Comparison of ENCODE assay signal across 11 mouse cellular contexts in genomic region chr11:116418841-116419462, GRCm38 (mm10). TPM values are rescaled to one million over a fixed set of nuclear protein-coding genes. Genes with fewer than 3 reads are reported as not detected.
DNase-seq lines count a peak whose midpoint lies in the region; ATAC-seq and TF ChIP-seq lines count a peak whose summit lies in the region.
"Had no signal": no experiment of that assay in that cellular context is flagged by ENCODE, and none has a peak within 500 bp of the region (broad histone marks: within the 10 kb centered on the region; RNA-seq: fewer than 3 reads in every experiment).

No protein-coding gene starts in this region.

- H3K4me2 ChIP-seq in hindbrain, embryonic 13.5 days = no peak overlapping the region
- H3K4me2 ChIP-seq in neural tube, embryonic 13.5 days = no peak overlapping the region
- H3K4me2 ChIP-seq in neural tube, embryonic 15.5 days = no peak overlapping the region
- no peak overlapping the region for H3K4me2 ChIP-seq in embryonic facial prominence, embryonic 11.5 days (ENCODE audit: low read depth, low read length)
- H3K4me2 ChIP-seq in myocyte (ENCODE audit: low read depth) = peak overlapping the region; percentile 28
- H3K4me2 ChIP-seq: liver, embryonic 13.5 days had no signal

- no peaks in the 10 kb centered on the region for H3K9me3 ChIP-seq in hindbrain, embryonic 10.5 days
- no peaks in the 10 kb centered on the region for H3K9me3 ChIP-seq in hindbrain, embryonic 13.5 days
- no peaks in the 10 kb centered on the region for H3K9me3 ChIP-seq in neural tube, embryonic 13.5 days
- H3K9me3 ChIP-seq in neural tube, embryonic 15.5 days (replicated peaks) = no peaks in the 10 kb centered on the region
- H3K9me3 ChIP-seq in embryonic facial prominence, embryonic 11.5 days (replicated peaks; ENCODE audit: control insufficient read depth, low read length) = no peaks in the 10 kb centered on the region
- H3K9me3 ChIP-seq: liver, embryonic 13.5 days had no signal

- H3K79me2 ChIP-seq in myocyte (ENCODE audit: control insufficient read depth, insufficient read depth) = no peaks in the 10 kb centered on the region

- H3K36me3 ChIP-seq in hindbrain, embryonic 10.5 days = no peaks in the 10 kb centered on the region
- H3K36me3 ChIP-seq in hindbrain, embryonic 13.5 days = no peaks in the 10 kb centered on the region
- H3K36me3 ChIP-seq in neural tube, embryonic 13.5 days = no peaks in the 10 kb centered on the region
- no peaks in the 10 kb centered on the region for H3K36me3 ChIP-seq in neural tube, embryonic 15.5 days
- no peaks in the 10 kb centered on the region for H3K36me3 ChIP-seq in embryonic facial prominence, embryonic 11.5 days (replicated peaks; ENCODE audit: control insufficient read depth, insufficient read depth, low read depth, low read length)
- H3K36me3 ChIP-seq in myocyte (ENCODE audit: control insufficient read depth, insufficient read depth) = no peaks in the 10 kb centered on the region
- H3K36me3 ChIP-seq: liver, embryonic 13.5 days had no signal

- ATAC-seq in hindbrain, embryonic 13.5 days (ENCODE audit: low FRiP score) = no peak
- ATAC-seq in neural tube, embryonic 13.5 days (ENCODE audit: low read depth) = no peak
- no peak for ATAC-seq in neural tube, embryonic 15.5 days (ENCODE audit: low FRiP score)
- ATAC-seq in embryonic facial prominence, embryonic 11.5 days (replicated peaks; ENCODE audit: insufficient number of reproducible peaks, low FRiP score, low TSS enrichment, low read depth) = no peak

- no peak overlapping the region for H3K9ac ChIP-seq in hindbrain, embryonic 13.5 days
- H3K9ac ChIP-seq in neural tube, embryonic 13.5 days = no peak overlapping the region
- H3K9ac ChIP-seq in neural tube, embryonic 15.5 days (replicated peaks) = no peak overlapping the region
- no peak overlapping the region for H3K9ac ChIP-seq in embryonic facial prominence, embryonic 11.5 days (replicated peaks; ENCODE audit: low read length)
- H3K9ac ChIP-seq: liver, embryonic 13.5 days had no signal

- no peak for DNase-seq in hindbrain, embryonic 10.5 days (ENCODE audit: low spot score)
- DNase-seq in embryonic facial prominence, embryonic 11.5 days (ENCODE audit: low spot score) = no peak
- DNase-seq in right cerebral cortex, adult 2 months (ENCODE audit: low spot score in 2 of 2) = no peak
- no peak for DNase-seq in adipocyte (ENCODE audit: low spot score)
- DNase-seq: adrenal gland, postnatal 36 days; kidney, adult 18-20 months; liver, embryonic 13.5 days had no signal

- peaks cover 33% of the 10 kb centered on the region for H3K4me1 ChIP-seq in hindbrain, embryonic 10.5 days (replicated peaks)
- no peaks in the 10 kb centered on the region for H3K4me1 ChIP-seq in hindbrain, embryonic 13.5 days (replicated peaks)
- no peaks in the 10 kb centered on the region for H3K4me1 ChIP-seq in neural tube, embryonic 13.5 days (replicated peaks)
- H3K4me1 ChIP-seq in neural tube, embryonic 15.5 days = no peaks in the 10 kb centered on the region
- no peaks in the 10 kb centered on the region for H3K4me1 ChIP-seq in embryonic facial prominence, embryonic 11.5 days (ENCODE audit: control insufficient read depth, insufficient read depth, low read length)

- H3K27ac ChIP-seq in hindbrain, embryonic 10.5 days = peak overlapping the region; percentile 77
- H3K27ac ChIP-seq in hindbrain, embryonic 13.5 days = no peak overlapping the region
- 0 out of 2 replicates have a peak overlapping the region, but pooled peaks have one; percentile 28 for H3K27ac ChIP-seq in neural tube, embryonic 13.5 days (replicated peaks)
- no peak overlapping the region for H3K27ac ChIP-seq in neural tube, embryonic 15.5 days (replicated peaks)
- H3K27ac ChIP-seq in embryonic facial prominence, embryonic 11.5 days (replicated peaks; ENCODE audit: low read depth, low read length) = peak overlapping the region; percentile 70
- H3K27ac ChIP-seq: liver, embryonic 13.5 days had no signal

- H3K27me3 ChIP-seq in hindbrain, embryonic 10.5 days (ENCODE audit: insufficient read depth, poor library complexity, severe bottlenecking) = peaks cover 9% of the 10 kb centered on the region
- H3K27me3 ChIP-seq in hindbrain, embryonic 13.5 days = no peaks in the 10 kb centered on the region
- no peaks in the 10 kb centered on the region for H3K27me3 ChIP-seq in neural tube, embryonic 13.5 days
- no peaks in the 10 kb centered on the region for H3K27me3 ChIP-seq in neural tube, embryonic 15.5 days (replicated peaks)
- H3K27me3 ChIP-seq in embryonic facial prominence, embryonic 11.5 days (ENCODE audit: control insufficient read depth, insufficient read depth, low read length) = no peaks in the 10 kb centered on the region
- H3K27me3 ChIP-seq in myocyte (ENCODE audit: control insufficient read depth, insufficient read depth, insufficient read length) = no peaks in the 10 kb centered on the region

- H3K4me3 ChIP-seq in hindbrain, embryonic 10.5 days = no peak overlapping the region
- H3K4me3 ChIP-seq in hindbrain, embryonic 13.5 days = no peak overlapping the region
- H3K4me3 ChIP-seq in neural tube, embryonic 13.5 days = no peak overlapping the region
- H3K4me3 ChIP-seq in neural tube, embryonic 15.5 days (replicated peaks) = no peak overlapping the region
- no peak overlapping the region for H3K4me3 ChIP-seq in embryonic facial prominence, embryonic 11.5 days (ENCODE audit: low read depth, low read length)
- no peak overlapping the region for H3K4me3 ChIP-seq in myocyte
- H3K4me3 ChIP-seq: liver, embryonic 13.5 days had no signal

- 79% methylated on average over 6 of the region's 6 CpGs for WGBS in hindbrain, embryonic 10.5 days
- WGBS in hindbrain, embryonic 13.5 days = 76% methylated on average over 6 of the region's 6 CpGs
- WGBS in neural tube, embryonic 13.5 days = 76% methylated on average over 6 of the region's 6 CpGs
- WGBS in neural tube, embryonic 15.5 days = 89% methylated on average over 6 of the region's 6 CpGs
- WGBS in embryonic facial prominence, embryonic 11.5 days = 62% methylated on average over 6 of the region's 6 CpGs

- no peak overlapping the region for H3ac ChIP-seq in myocyte (ENCODE audit: control insufficient read depth, insufficient read length)

- TF ChIP-seq POLR2A in myocyte (IDR thresholded peaks at IDR 0.05; ENCODE audit: insufficient read length, low read depth) = no peak

TF ChIP-seq in myocyte, 11 proteins besides CTCF, POLR2A, EP300 and RAD21:
- TF ChIP-seq MAX (IDR thresholded peaks at IDR 0.05; ENCODE audit: low read depth) = no peak
- TF ChIP-seq E2F4 (IDR thresholded peaks at IDR 0.05; ENCODE audit: insufficient read depth) = no peak
- no peak for TF ChIP-seq CEBPB (IDR thresholded peaks at IDR 0.05; ENCODE audit: insufficient read depth, poor library complexity, severe bottlenecking)
- TF ChIP-seq REST (IDR thresholded peaks at IDR 0.05; ENCODE audit: insufficient read depth, insufficient read length) = no peak

RNA-seq across cellular contexts. Expression of gene Rnf157, which starts 6.1 kb away (rescaled TPM):
- polyA plus RNA-seq in hindbrain, embryonic 10.5 days (2016; fragmentation: Nextera tagmentation; extraction: Ambion mirVana) = 9.5 and 16.9 TPM in 2 replicates
- 35.0 and 39.6 TPM in 2 replicates for polyA plus RNA-seq in hindbrain, embryonic 13.5 days (2015; fragmentation: Nextera tagmentation; extraction: Ambion mirVana)
- polyA plus RNA-seq in neural tube, embryonic 13.5 days (2015; fragmentation: Nextera tagmentation; extraction: Ambion mirVana) = 64.8 and 72.0 TPM in 2 replicates
- 69.9 and 85.4 TPM in 2 replicates for polyA plus RNA-seq in neural tube, embryonic 15.5 days (2015; fragmentation: Nextera tagmentation; extraction: Ambion mirVana)
- 15.8 and 15.9 TPM in 2 replicates for polyA plus RNA-seq in embryonic facial prominence, embryonic 11.5 days (2014; fragmentation: Nextera tagmentation; extraction: Ambion mirVana)
- 15.2 TPM for polyA plus RNA-seq in myocyte (2012; fragmentation: generic; extraction: Trizol)

RNA-seq across cellular contexts. Expression of gene Ubald2, which starts 14.9 kb away (rescaled TPM):
- 45.8 and 84.5 TPM in 2 replicates for polyA plus RNA-seq in hindbrain, embryonic 10.5 days (2016; fragmentation: Nextera tagmentation; extraction: Ambion mirVana)
- 43.6 and 44.5 TPM in 2 replicates for polyA plus RNA-seq in hindbrain, embryonic 13.5 days (2015; fragmentation: Nextera tagmentation; extraction: Ambion mirVana)
- 40.7 and 55.0 TPM in 2 replicates for polyA plus RNA-seq in neural tube, embryonic 13.5 days (2015; fragmentation: Nextera tagmentation; extraction: Ambion mirVana)
- polyA plus RNA-seq in neural tube, embryonic 15.5 days (2015; fragmentation: Nextera tagmentation; extraction: Ambion mirVana) = 33.9 and 39.2 TPM in 2 replicates
- 63.6 and 68.4 TPM in 2 replicates for polyA plus RNA-seq in embryonic facial prominence, embryonic 11.5 days (2014; fragmentation: Nextera tagmentation; extraction: Ambion mirVana)
- polyA plus RNA-seq in myocyte (2012; fragmentation: generic; extraction: Trizol) = 120 TPM

RNA-seq across cellular contexts. Expression of gene Qrich2, which starts 47.1 kb away (rescaled TPM):
- polyA plus RNA-seq in hindbrain, embryonic 10.5 days (2016; fragmentation: Nextera tagmentation; extraction: Ambion mirVana) = 0.16 and 0.20 TPM in 2 replicates
- polyA plus RNA-seq in hindbrain, embryonic 13.5 days (2015; fragmentation: Nextera tagmentation; extraction: Ambion mirVana) = 0.19 and 0.42 TPM in 2 replicates
- not detected in 2 replicates for polyA plus RNA-seq in neural tube, embryonic 13.5 days (2015; fragmentation: Nextera tagmentation; extraction: Ambion mirVana)
- 0.15 TPM in 1 of 2 replicates, not detected in the other for polyA plus RNA-seq in neural tube, embryonic 15.5 days (2015; fragmentation: Nextera tagmentation; extraction: Ambion mirVana)
- polyA plus RNA-seq in embryonic facial prominence, embryonic 11.5 days (2014; fragmentation: Nextera tagmentation; extraction: Ambion mirVana) = 0.31 TPM in 1 of 2 replicates, not detected in the other
- not detected for polyA plus RNA-seq in myocyte (2012; fragmentation: generic; extraction: Trizol)
- polyA plus RNA-seq: liver, embryonic 13.5 days had no signal

Comparison
In these comparisons a context has a peak if more than half of its experiments do, and no peak if none do; other contexts are left out.
1. H3K27ac ChIP-seq: peak in hindbrain, embryonic 10.5 days (single experiment), neural tube, embryonic 13.5 days (single experiment) and embryonic facial prominence, embryonic 11.5 days (single experiment); none in hindbrain, embryonic 13.5 days (single experiment) and neural tube, embryonic 15.5 days (single experiment).